Mouse (Mus musculus) liver, embryonic 14.5 days (tissue): Measurements from ENCODE around the gene Gm10663. TPM values are rescaled to one million over a fixed set of nuclear protein-coding genes. Genes with fewer than 3 reads are reported as not detected.
A peak's percentile ranks its signal among the peaks of the same experiment; 100 is the strongest.

Experiments
- ATAC-seq: fragments of 200-750 bp; cut with Nextera tagmentation; 2 replicates; pipeline ENCODE4 v1.8.0; 2017; ENCODE audit warnings: moderate number of reproducible peaks, mild to moderate bottlenecking, moderate library complexity; ENCODE audit not compliant: insufficient read depth
- DNase-seq, 3 experiments: peaks; one replicate each; pipeline ENCODE4 v3.0.0-alpha.2; 2012 to 2013; ENCODE audit warnings: low read depth in 3 of 3, low spot score in 3 of 3
- H3K27ac ChIP-seq: fragments of 300-500 bp; sonication (generic); 2 replicates; pipeline ENCODE4 v1.5.1; 2014; ENCODE audit warnings: moderate library complexity, mild to moderate bottlenecking, control low read depth, inconsistent platforms
- H3K27me3 ChIP-seq: fragments of 300-500 bp; sonication (generic); 2 replicates; pipeline ENCODE4 v1.6.1; 2014; ENCODE audit warnings: mild to moderate bottlenecking, low read length, moderate library complexity; ENCODE audit not compliant: control insufficient read depth, insufficient read depth
- H3K36me3 ChIP-seq: fragments of 300-500 bp; sonication (generic); replicated peaks from 2 replicates; pipeline ENCODE4 v1.6.1; 2014; ENCODE audit warnings: low read depth; ENCODE audit not compliant: control insufficient read depth, insufficient read depth
- H3K4me1 ChIP-seq, 2 experiments: fragments of 200-500 bp in 1 of 2; fragments of 300-500 bp in 1 of 2; sonication (generic) in 1 of 2; replicated peaks; 2 replicates each; pipeline ENCODE4 v1.6.1; 2012 to 2014; ENCODE audit warnings: antibody characterized with exemption in 1 of 2, inconsistent platforms in 1 of 2, low read length in 1 of 2; ENCODE audit not compliant: control insufficient read depth in 2 of 2, insufficient read depth in 2 of 2
- H3K4me2 ChIP-seq: fragments of 300-500 bp; sonication (generic); 2 replicates; pipeline ENCODE4 v1.6.1; 2014; ENCODE audit warnings: low read depth, mild to moderate bottlenecking, control low read depth, moderate library complexity
- H3K4me3 ChIP-seq, 2 experiments: fragments of 200-500 bp in 1 of 2; fragments of 300-500 bp in 1 of 2; sonication (generic) in 1 of 2; 2 replicates each; pipeline ENCODE4 v1.5.1; 2012 to 2014; ENCODE audit warnings: low read depth in 2 of 2, low read length in 2 of 2, mild to moderate bottlenecking in 2 of 2, control low read depth in 1 of 2, inconsistent platforms in 1 of 2, moderate library complexity in 1 of 2; ENCODE audit not compliant: insufficient read depth in 1 of 2
- H3K9ac ChIP-seq: fragments of 300-500 bp; sonication (generic); replicated peaks from 2 replicates; pipeline ENCODE4 v1.6.1; 2014; ENCODE audit warnings: mild to moderate bottlenecking, control low read depth, moderate library complexity
- H3K9me3 ChIP-seq: fragments of 300-500 bp; sonication (generic); 2 replicates; pipeline ENCODE4 v1.6.1; 2016; ENCODE audit warnings: low read length, mixed read lengths; ENCODE audit not compliant: control insufficient read depth
- CTCF ChIP-seq: IDR thresholded peaks from 2 replicates; pipeline ENCODE4 v1.5.1; 2016; ENCODE audit warnings: antibody characterized with exemption, low read depth, control low read depth
- EP300 ChIP-seq: IDR thresholded peaks from 2 replicates; pipeline ENCODE4 v1.6.1; 2016; ENCODE audit warnings: antibody characterized with exemption, low read depth
- WGBS: fragments of 180-500 bp; shearing (Covaris S2); extraction: QIAGEN DNeasy Blood & Tissue Kit; methylation state at CpG from one replicate; pipeline ENCODE4 v1.1.7; 2014; ENCODE audit not compliant: insufficient replicate concordance; 5-methylcytosine and 5-hydroxymethylcytosine counted together
- polyA plus RNA-seq, 2 experiments: library from polyadenylated mRNA; depleted of rRNA in 1 of 2; stranded (reverse) in 1 of 2; unstranded in 1 of 2; fragments of >200 nt; fragmentation: Nextera tagmentation in 1 of 2; extraction: Ambion mirVana in 1 of 2; gene quantifications; 2 replicates each; pipeline versions ENCODE4 v1.2.1 to v1.2.3; 2012 to 2014

Gene Gm10663
- polyA plus RNA-seq, 2 experiments = not detected

GRCm38 (mm10) chr8:65070996-65071395 lies 3.8 kb upstream of the Gm10663 start:
- Histone ChIP-seq H3K27ac (no peak overlapping the region), H3K4me2 (no peak overlapping the region), H3K36me3 (no peaks in the 10 kb centered on the region), H3K27me3 (no peaks in the 10 kb centered on the region), H3K4me3 (no peak overlapping the region), H3K9me3 (no peaks in the 10 kb centered on the region), H3K9ac (no peak overlapping the region), H3K4me1 (no peaks in the 10 kb centered on the region)
- no peak for TF ChIP-seq EP300
- DNase-seq (no peak), ATAC-seq (no peak)
- WGBS = 56% methylated on average over 4 of the region's 4 CpGs

- H3K4me1 ChIP-seq = no peaks in the 10 kb centered on the region
- H3K4me3 ChIP-seq = no peak overlapping the region
- H3K4me2 ChIP-seq = no peak overlapping the region
- WGBS = 25% methylated on average over 9 of the region's 9 CpGs
- no peaks in the 10 kb centered on the region for H3K36me3 ChIP-seq
- no peaks in the 10 kb centered on the region for H3K27me3 ChIP-seq
- ATAC-seq = no peak
- no peak overlapping the region for H3K27ac ChIP-seq
- no peak for TF ChIP-seq CTCF
- TF ChIP-seq EP300 = no peak
- no peak for DNase-seq
- no peaks in the 10 kb centered on the region for H3K9me3 ChIP-seq
- H3K9ac ChIP-seq = no peak overlapping the region
Measured at GRCm38 (mm10) chr8:65080731-65081130, 5.9 kb downstream of the Gm10663 start.

- no peak for DNase-seq
- ATAC-seq = no peak
Measured at GRCm38 (mm10) chr8:65085680-65086079, 10.8 kb downstream of the Gm10663 start.

GRCm38 (mm10) chr8:65087711-65088110 lies 12.9 kb downstream of the Gm10663 start:
- TF ChIP-seq CTCF = no peak
- no peak for TF ChIP-seq EP300
- no peak overlapping the region for H3K4me2 ChIP-seq
- 63% methylated on average over 8 of the region's 8 CpGs for WGBS
- no peaks in the 10 kb centered on the region for H3K9me3 ChIP-seq
- H3K4me3 ChIP-seq = no peak overlapping the region
- no peaks in the 10 kb centered on the region for H3K4me1 ChIP-seq
- no peak overlapping the region for H3K27ac ChIP-seq
- no peak overlapping the region for H3K9ac ChIP-seq
- H3K27me3 ChIP-seq = no peaks in the 10 kb centered on the region
- H3K36me3 ChIP-seq = no peaks in the 10 kb centered on the region
- no peak for DNase-seq
- no peak for ATAC-seq

More at GRCm38 (mm10) chr8:65085680-65086079, 10.8 kb downstream of the Gm10663 start:
- H3K4me1 ChIP-seq = no peaks in the 10 kb centered on the region
- H3K4me2 ChIP-seq = no peak overlapping the region
- no peak overlapping the region for H3K9ac ChIP-seq
- H3K36me3 ChIP-seq = no peaks in the 10 kb centered on the region
- no peak overlapping the region for H3K27ac ChIP-seq
- no peak overlapping the region for H3K4me3 ChIP-seq
- no peaks in the 10 kb centered on the region for H3K27me3 ChIP-seq
- 41% methylated on average over 2 of the region's 2 CpGs for WGBS
- no peak for TF ChIP-seq EP300
- TF ChIP-seq CTCF = peak; percentile 15; the same call in 1 of the 2 replicates
- no peaks in the 10 kb centered on the region for H3K9me3 ChIP-seq

GRCm38 (mm10) chr8:65088120-65088519 lies 13.3 kb downstream of the Gm10663 start:
- H3K4me3 ChIP-seq = no peak overlapping the region
- no peak for DNase-seq
- H3K27me3 ChIP-seq = no peaks in the 10 kb centered on the region
- 71% methylated on average over 12 of the region's 12 CpGs for WGBS
- no peaks in the 10 kb centered on the region for H3K4me1 ChIP-seq
- H3K27ac ChIP-seq = no peak overlapping the region
- no peak overlapping the region for H3K4me2 ChIP-seq
- H3K9ac ChIP-seq = no peak overlapping the region
- no peaks in the 10 kb centered on the region for H3K36me3 ChIP-seq
- ATAC-seq = no peak
- H3K9me3 ChIP-seq = no peaks in the 10 kb centered on the region
- TF ChIP-seq EP300 (no peak), CTCF (no peak)
